8 mouse cellular contexts compared by ENCODE assay signal in genomic region chr15:102102548-102103121, GRCm38 (mm10). TPM values are rescaled to one million over a fixed set of nuclear protein-coding genes. Genes with fewer than 3 reads are reported as not detected.
A peak's percentile ranks its signal among the peaks of the same experiment; 100 is the strongest.
DNase-seq lines count a peak whose midpoint lies in the region; ATAC-seq and TF ChIP-seq lines count a peak whose summit lies in the region.

No protein-coding gene starts in this region.

- WGBS in intestine, postnatal 0 days: 21% methylated on average over 6 of the region's 6 CpGs
- WGBS in liver, embryonic 16.5 days (ENCODE audit: insufficient replicate concordance): 40% methylated on average over 6 of the region's 6 CpGs
- 55% methylated on average over 6 of the region's 6 CpGs for WGBS in olfactory bulb, adult 2 months

- H3K4me3 ChIP-seq in intestine, postnatal 0 days (ENCODE audit: low read depth, low read length): peak overlapping the region; percentile 57
- H3K4me3 ChIP-seq in liver, embryonic 16.5 days (ENCODE audit: low read depth, low read length): peak overlapping the region; percentile 23
- H3K4me3 ChIP-seq in olfactory bulb, adult 2 months (ENCODE audit: insufficient read depth, low read depth, low read length): peak overlapping the region; percentile 20

- no peak for ATAC-seq in intestine, postnatal 0 days
- no peak for ATAC-seq in liver, embryonic 16.5 days (ENCODE audit: low read depth)
- ATAC-seq in megakaryocyte-erythroid progenitor cell, adult 5-6 weeks (replicated peaks; ENCODE audit: low FRiP score, low TSS enrichment, poor library complexity, severe bottlenecking): no peak

- H3K27me3 ChIP-seq in intestine, postnatal 0 days (replicated peaks; ENCODE audit: control insufficient read depth, insufficient read depth, low read length): no peaks in the 10 kb centered on the region
- peaks cover 30% of the 10 kb centered on the region for H3K27me3 ChIP-seq in liver, embryonic 16.5 days (ENCODE audit: control insufficient read depth, insufficient read depth, low read depth, low read length)

- H3K36me3 ChIP-seq in intestine, postnatal 0 days (ENCODE audit: control insufficient read depth, insufficient read depth): peaks cover 15% of the 10 kb centered on the region; the same call in 1 of the 2 replicates
- H3K36me3 ChIP-seq in liver, embryonic 16.5 days (ENCODE audit: control insufficient read depth, insufficient read depth): no peaks in the 10 kb centered on the region

- H3K9ac ChIP-seq in intestine, postnatal 0 days (ENCODE audit: low read depth, low read length): peak overlapping the region; percentile 50
- peak overlapping the region; percentile 22 for H3K9ac ChIP-seq in liver, embryonic 16.5 days (ENCODE audit: low read depth, low read length)

- no peak for TF ChIP-seq CTCF in intestine, postnatal 0 days (IDR thresholded peaks at IDR 0.05; ENCODE audit: low read depth)
- TF ChIP-seq CTCF in olfactory bulb, adult 2 months (IDR thresholded peaks at IDR 0.05; ENCODE audit: insufficient read depth, low read depth, low read length): no peak

- H3K9me3 ChIP-seq in intestine, postnatal 0 days (ENCODE audit: control insufficient read depth): no peaks in the 10 kb centered on the region
- H3K9me3 ChIP-seq in liver, embryonic 16.5 days (replicated peaks; ENCODE audit: control insufficient read depth, low read length): no peaks in the 10 kb centered on the region

- H3K4me1 ChIP-seq in intestine, postnatal 0 days (replicated peaks; ENCODE audit: control insufficient read depth, insufficient read depth, low read length): peaks cover 30% of the 10 kb centered on the region
- peaks cover 45% of the 10 kb centered on the region for H3K4me1 ChIP-seq in liver, embryonic 16.5 days (ENCODE audit: control insufficient read depth, low read depth, low read length)
- peaks cover 66% of the 10 kb centered on the region for H3K4me1 ChIP-seq in olfactory bulb, adult 2 months (ENCODE audit: control insufficient read depth, insufficient read depth, low read length)

- H3K4me2 ChIP-seq in intestine, postnatal 0 days (replicated peaks; ENCODE audit: low read depth): peak overlapping the region; percentile 88
- no peak overlapping the region; the same call in 1 of the 2 replicates for H3K4me2 ChIP-seq in liver, embryonic 16.5 days (ENCODE audit: low read depth, low read length)

- peak; percentile 55 for DNase-seq in 3T3-L1 (ENCODE audit: low read depth, low spot score)
- DNase-seq in adrenal gland, postnatal 25 days: peak; percentile 58
- DNase-seq in heart, adult 11 months: peak; percentile 99
- no peak for DNase-seq in thymus, adult 18-20 months

- no peak for TF ChIP-seq POLR2A in olfactory bulb, adult 2 months (IDR thresholded peaks at IDR 0.05; ENCODE audit: insufficient read depth, low read depth, low read length)

- peak overlapping the region; percentile 87 for H3K27ac ChIP-seq in intestine, postnatal 0 days (ENCODE audit: low read depth, low read length)
- peak overlapping the region; percentile 57 for H3K27ac ChIP-seq in liver, embryonic 16.5 days (ENCODE audit: low read length)
- peak overlapping the region; percentile 64 for H3K27ac ChIP-seq in olfactory bulb, adult 2 months (ENCODE audit: insufficient read depth, low read depth, low read length)

RNA-seq across cellular contexts. Expression of gene Tns2, which starts 2.4 kb away (rescaled TPM):
- total RNA-seq in adrenal gland, postnatal 25 days (2021): 75.2 and 78.7 TPM in 2 replicates
- polyA plus RNA-seq in intestine, postnatal 0 days (2015; fragmentation: Nextera tagmentation; extraction: Ambion mirVana): 11.7 and 15.0 TPM in 2 replicates
- 6.2 and 6.8 TPM in 2 replicates for polyA plus RNA-seq in liver, embryonic 16.5 days (2015; fragmentation: Nextera tagmentation; extraction: Ambion mirVana)
- not detected in 2 replicates for polyA plus RNA-seq in olfactory bulb, adult 2 months (2012; ENCODE audit: insufficient read depth, insufficient read length, low replicate concordance, missing spikeins)
- total RNA-seq in megakaryocyte-erythroid progenitor cell, adult 5-6 weeks (2014; fragmentation: Nextera tagmentation): not detected in 2 replicates
- total RNA-seq in megakaryocyte-erythroid progenitor cell, adult 5-6 weeks (2017): not detected in 2 replicates

RNA-seq across cellular contexts. Expression of gene Eif4b, which starts 29.1 kb away (rescaled TPM):
- total RNA-seq in adrenal gland, postnatal 25 days (2021): 244 and 270 TPM in 2 replicates
- polyA plus RNA-seq in intestine, postnatal 0 days (2015; fragmentation: Nextera tagmentation; extraction: Ambion mirVana): 47.8 and 53.0 TPM in 2 replicates
- 42.7 and 43.6 TPM in 2 replicates for polyA plus RNA-seq in liver, embryonic 16.5 days (2015; fragmentation: Nextera tagmentation; extraction: Ambion mirVana)
- 618 TPM in 1 of 2 replicates, not detected in the other for polyA plus RNA-seq in olfactory bulb, adult 2 months (2012; ENCODE audit: insufficient read depth, insufficient read length, low replicate concordance, missing spikeins)
- total RNA-seq in megakaryocyte-erythroid progenitor cell, adult 5-6 weeks (2014; fragmentation: Nextera tagmentation): 328 and 355 TPM in 2 replicates
- total RNA-seq in megakaryocyte-erythroid progenitor cell, adult 5-6 weeks (2017): 527 and 549 TPM in 2 replicates

RNA-seq across cellular contexts. Expression of gene Spryd3, which starts 33.4 kb away (rescaled TPM):
- 29.4 and 40.3 TPM in 2 replicates for total RNA-seq in adrenal gland, postnatal 25 days (2021)
- 26.3 and 26.7 TPM in 2 replicates for polyA plus RNA-seq in intestine, postnatal 0 days (2015; fragmentation: Nextera tagmentation; extraction: Ambion mirVana)
- polyA plus RNA-seq in liver, embryonic 16.5 days (2015; fragmentation: Nextera tagmentation; extraction: Ambion mirVana): 13.0 and 14.3 TPM in 2 replicates
- polyA plus RNA-seq in olfactory bulb, adult 2 months (2012; ENCODE audit: insufficient read depth, insufficient read length, low replicate concordance, missing spikeins): not detected in 2 replicates
- total RNA-seq in megakaryocyte-erythroid progenitor cell, adult 5-6 weeks (2014; fragmentation: Nextera tagmentation): 19.6 and 21.5 TPM in 2 replicates
- total RNA-seq in megakaryocyte-erythroid progenitor cell, adult 5-6 weeks (2017): 14.4 and 18.7 TPM in 2 replicates

RNA-seq across cellular contexts. Expression of gene Igfbp6, which starts 41.5 kb away (rescaled TPM):
- 17.1 and 17.2 TPM in 2 replicates for total RNA-seq in adrenal gland, postnatal 25 days (2021)
- polyA plus RNA-seq in intestine, postnatal 0 days (2015; fragmentation: Nextera tagmentation; extraction: Ambion mirVana): 27.8 and 29.1 TPM in 2 replicates
- 1.5 and 2.4 TPM in 2 replicates for polyA plus RNA-seq in liver, embryonic 16.5 days (2015; fragmentation: Nextera tagmentation; extraction: Ambion mirVana)
- not detected in 2 replicates for polyA plus RNA-seq in olfactory bulb, adult 2 months (2012; ENCODE audit: insufficient read depth, insufficient read length, low replicate concordance, missing spikeins)
- total RNA-seq in megakaryocyte-erythroid progenitor cell, adult 5-6 weeks (2014; fragmentation: Nextera tagmentation): not detected in 2 replicates
- total RNA-seq in megakaryocyte-erythroid progenitor cell, adult 5-6 weeks (2017): not detected in 2 replicates

RNA-seq across cellular contexts. Expression of gene Soat2, which starts 47.7 kb away (rescaled TPM):
- total RNA-seq in adrenal gland, postnatal 25 days (2021): 0.55 and 1.2 TPM in 2 replicates
- polyA plus RNA-seq in intestine, postnatal 0 days (2015; fragmentation: Nextera tagmentation; extraction: Ambion mirVana): 52.7 and 56.7 TPM in 2 replicates
- 33.6 and 34.4 TPM in 2 replicates for polyA plus RNA-seq in liver, embryonic 16.5 days (2015; fragmentation: Nextera tagmentation; extraction: Ambion mirVana)
- polyA plus RNA-seq in olfactory bulb, adult 2 months (2012; ENCODE audit: insufficient read depth, insufficient read length, low replicate concordance, missing spikeins): not detected in 2 replicates
- 12.8 and 15.4 TPM in 2 replicates for total RNA-seq in megakaryocyte-erythroid progenitor cell, adult 5-6 weeks (2014; fragmentation: Nextera tagmentation)
- total RNA-seq in megakaryocyte-erythroid progenitor cell, adult 5-6 weeks (2017): 8.9 and 11.2 TPM in 2 replicates

Comparison
In these comparisons a context has a peak if more than half of its experiments do, and no peak if none do; other contexts are left out.
1. DNase-seq: peak in 3T3-L1 (single experiment), adrenal gland, postnatal 25 days (single experiment) and heart, adult 11 months (single experiment); none in thymus, adult 18-20 months (0 of 2).
2. Peak in every context shown above with its lines, with median percentiles within 50 percentile points of each other: H3K27ac ChIP-seq and H3K4me3 ChIP-seq.